Mouse (Mus musculus) neural tube, embryonic 11.5 days (tissue): ENCODE measurements at regions not wholly inside any gene's neighbourhood (a gene's known extent, or its start where the extent isn't known, plus 50 kb on each side); places are given as distances from the start of the nearest gene placed in this dataset.

Experiments used
- ATAC-seq: fragments of 200-750 bp; cut with Nextera tagmentation; 2 replicates; pipeline ENCODE4 v1.8.0; 2017; ENCODE audit warnings: moderate number of reproducible peaks, mild to moderate bottlenecking, moderate TSS enrichment, moderate library complexity; ENCODE audit not compliant: insufficient read depth, low FRiP score, low TSS enrichment
- DNase-seq: peaks from one replicate; pipeline ENCODE4 v3.0.0-alpha.2; 2015; ENCODE audit warnings: low spot score
- H3K27ac ChIP-seq: fragments of 300-500 bp; sonication (generic); 2 replicates; pipeline ENCODE4 v1.5.1; 2014; ENCODE audit warnings: low read depth, mild to moderate bottlenecking, low read length
- H3K27me3 ChIP-seq: fragments of 300-500 bp; sonication (generic); 2 replicates; pipeline ENCODE4 v1.6.1; 2014; ENCODE audit warnings: mild to moderate bottlenecking, low read length, mixed read lengths; ENCODE audit not compliant: control insufficient read depth, insufficient read depth
- H3K36me3 ChIP-seq: fragments of 300-500 bp; sonication (generic); 2 replicates; pipeline ENCODE4 v1.6.1; 2014; ENCODE audit warnings: mild to moderate bottlenecking, low read length, moderate library complexity, mixed read lengths; ENCODE audit not compliant: control insufficient read depth, insufficient read depth
- H3K4me1 ChIP-seq: fragments of 300-500 bp; sonication (generic); 2 replicates; pipeline ENCODE4 v1.6.1; 2014; ENCODE audit warnings: low read length, mixed read lengths; ENCODE audit not compliant: control insufficient read depth, insufficient read depth
- H3K4me2 ChIP-seq: fragments of 300-500 bp; sonication (generic); 2 replicates; pipeline ENCODE4 v1.6.1; 2014; ENCODE audit warnings: low read depth, mild to moderate bottlenecking, moderate library complexity
- H3K4me3 ChIP-seq: fragments of 300-500 bp; sonication (generic); 2 replicates; pipeline ENCODE4 v1.5.1; 2014; ENCODE audit warnings: low read depth, low read length
- H3K9ac ChIP-seq: fragments of 300-500 bp; sonication (generic); 2 replicates; pipeline ENCODE4 v1.6.1; 2014; ENCODE audit warnings: mild to moderate bottlenecking, low read length
- H3K9me3 ChIP-seq: fragments of 300-500 bp; sonication (generic); 2 replicates; pipeline ENCODE4 v1.6.1; 2016; ENCODE audit warnings: low read length; ENCODE audit not compliant: control insufficient read depth
- WGBS: fragments of 180-500 bp; shearing (Covaris S2); extraction: QIAGEN DNeasy Blood & Tissue Kit; methylation state at CpG from one replicate; pipeline ENCODE4 v1.1.7; 2014; 5-methylcytosine and 5-hydroxymethylcytosine counted together

DNA sequence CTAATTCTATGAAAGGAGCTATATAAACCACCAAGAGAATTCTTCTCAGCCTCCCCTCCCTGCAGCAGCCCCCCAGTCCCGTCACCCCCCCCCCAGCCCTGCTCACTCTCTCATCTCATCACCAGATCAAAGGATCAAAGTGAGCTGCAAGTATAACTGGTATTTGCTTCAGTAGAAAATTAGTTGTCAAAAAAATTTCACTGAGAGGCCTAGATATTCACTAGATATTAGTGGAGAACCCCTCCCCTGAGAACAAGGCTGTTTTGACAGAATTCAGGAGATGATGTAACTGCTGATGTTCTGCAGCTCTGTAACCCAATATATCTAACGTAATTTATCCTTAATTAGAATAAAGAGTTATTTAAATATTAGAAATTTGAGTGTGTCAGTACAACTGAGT lies 124.2 kb upstream of the Slitrk2 start:
- WGBS: 67% methylated on average over 2 of the region's 2 CpGs
- no peak for ATAC-seq
- H3K4me3 ChIP-seq: no peak overlapping the region

DNA sequence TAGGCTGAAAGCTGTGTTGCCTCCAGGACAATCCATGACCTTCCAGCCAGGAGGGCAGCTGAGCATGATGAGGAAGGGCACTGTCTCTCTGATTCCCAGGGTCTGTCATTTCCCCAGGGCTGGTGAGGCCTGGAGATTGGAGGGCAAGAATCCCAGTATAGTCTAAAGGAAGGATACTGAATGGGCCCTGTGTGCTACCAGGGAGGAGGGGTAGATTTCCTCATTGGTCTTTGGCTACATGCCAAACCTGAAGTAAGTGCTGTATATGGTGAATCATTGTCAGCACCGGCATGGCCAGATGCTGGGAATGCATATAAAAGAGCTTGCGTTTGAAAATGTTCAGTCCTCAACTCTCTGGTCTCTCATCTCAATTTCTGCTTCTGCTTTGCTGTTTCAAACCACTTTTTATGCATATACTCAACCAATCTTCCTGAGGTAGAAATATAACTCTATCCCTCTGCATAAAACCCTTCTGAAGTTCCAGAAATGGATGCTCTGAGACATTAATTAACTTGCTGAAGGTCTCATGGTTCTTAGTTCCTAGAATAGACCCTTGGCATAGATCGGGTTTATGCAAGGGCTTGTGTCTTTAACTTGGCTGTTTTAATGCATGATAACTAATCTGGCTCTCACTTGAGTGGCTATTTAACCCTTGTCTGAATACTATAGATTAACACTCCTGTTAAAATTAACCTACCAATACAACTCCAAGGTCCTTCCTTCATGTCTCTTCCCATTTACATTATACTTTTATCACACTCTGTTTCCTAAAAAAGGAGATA lies 122.1 kb upstream of the Slitrk2 start:
- 81% methylated on average over 3 of the region's 3 CpGs for WGBS
- no peaks in the 10 kb centered on the region for H3K27me3 ChIP-seq
- no peaks in the 10 kb centered on the region for H3K9me3 ChIP-seq
- H3K4me2 ChIP-seq: no peak overlapping the region
- H3K36me3 ChIP-seq: no peaks in the 10 kb centered on the region
- no peak overlapping the region for H3K4me3 ChIP-seq
- no peak for DNase-seq
- H3K27ac ChIP-seq: no peak overlapping the region
- H3K4me1 ChIP-seq: no peaks in the 10 kb centered on the region
- no peak overlapping the region for H3K9ac ChIP-seq
- ATAC-seq: peak; percentile 38; the same call in 1 of the 2 replicates

More for the DNA sequence above, 124.2 kb upstream of the Slitrk2 start:
- no peaks in the 10 kb centered on the region for H3K27me3 ChIP-seq
- H3K27ac ChIP-seq: no peak overlapping the region
- H3K4me2 ChIP-seq: no peak overlapping the region
- no peaks in the 10 kb centered on the region for H3K4me1 ChIP-seq
- no peaks in the 10 kb centered on the region for H3K9me3 ChIP-seq
- no peak for DNase-seq
- no peaks in the 10 kb centered on the region for H3K36me3 ChIP-seq
- H3K9ac ChIP-seq: no peak overlapping the region

DNA sequence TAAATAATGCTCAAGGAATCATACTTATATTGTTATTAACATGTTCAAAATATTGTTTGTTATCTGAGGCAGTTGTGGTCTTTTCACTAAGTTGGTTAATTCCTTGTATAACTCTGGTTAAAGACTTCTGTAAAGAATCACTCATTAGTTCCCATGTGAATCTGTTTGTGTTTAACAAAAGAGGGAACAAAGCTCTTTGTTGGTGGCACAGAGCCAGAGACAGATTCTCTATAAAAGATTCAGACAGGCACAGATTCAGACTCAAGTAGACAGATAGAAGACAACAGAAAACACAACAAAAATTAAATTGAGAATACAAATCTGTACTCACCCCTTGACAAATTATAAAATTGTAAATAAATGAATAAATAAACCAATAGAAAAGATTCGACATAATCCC lies 120.2 kb upstream of the Slitrk2 start:
- no peak overlapping the region for H3K9ac ChIP-seq
- H3K4me3 ChIP-seq: no peak overlapping the region
- DNase-seq: no peak
- H3K4me2 ChIP-seq: no peak overlapping the region
- H3K9me3 ChIP-seq: no peaks in the 10 kb centered on the region
- no peak overlapping the region for H3K27ac ChIP-seq
- no peak for ATAC-seq
- no peaks in the 10 kb centered on the region for H3K36me3 ChIP-seq
- WGBS: 89% methylated on average over 1 of the region's 1 CpGs
- no peaks in the 10 kb centered on the region for H3K4me1 ChIP-seq
- no peaks in the 10 kb centered on the region for H3K27me3 ChIP-seq

GRCm38 (mm10) chrX:66544002-66544520 lies 105.1 kb upstream of the Slitrk2 start:
- Histone ChIP-seq H3K9ac (no peak overlapping the region), H3K9me3 (no peaks in the 10 kb centered on the region), H3K4me1 (no peaks in the 10 kb centered on the region), H3K36me3 (no peaks in the 10 kb centered on the region), H3K4me2 (no peak overlapping the region), H3K27ac (no peak overlapping the region), H3K4me3 (no peak overlapping the region), H3K27me3 (no peaks in the 10 kb centered on the region)
- WGBS: 62% methylated on average over 2 of the region's 2 CpGs
- ATAC-seq (no peak), DNase-seq (no peak)

DNA sequence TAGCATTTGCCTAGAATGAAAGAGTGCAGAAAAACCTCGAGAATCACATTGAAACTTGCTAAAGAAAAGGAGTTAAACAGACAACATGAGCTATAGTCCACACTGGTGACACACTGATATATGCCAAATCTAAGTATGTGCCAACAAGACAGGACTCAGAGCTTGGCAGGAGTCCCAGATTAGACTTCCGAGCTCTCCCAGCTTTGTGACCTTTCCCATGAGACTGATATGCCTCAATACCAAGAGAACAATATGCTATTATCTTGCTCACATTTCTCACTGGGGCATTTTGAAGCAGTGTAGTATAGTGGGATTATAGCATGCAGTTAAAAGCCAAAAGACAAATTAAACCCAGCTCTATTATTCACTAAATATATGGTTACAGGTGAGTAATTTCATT lies 94.6 kb upstream of the Slitrk2 start:
- H3K36me3 ChIP-seq: no peaks in the 10 kb centered on the region
- H3K9ac ChIP-seq: no peak overlapping the region
- no peak overlapping the region for H3K27ac ChIP-seq
- no peak overlapping the region for H3K4me2 ChIP-seq
- DNase-seq (no peak), ATAC-seq (no peak)
- WGBS: 63% methylated on average over 2 of the region's 2 CpGs
- H3K27me3 ChIP-seq: no peaks in the 10 kb centered on the region
- H3K4me1 ChIP-seq: no peaks in the 10 kb centered on the region
- no peak overlapping the region for H3K4me3 ChIP-seq
- no peaks in the 10 kb centered on the region for H3K9me3 ChIP-seq
